Mouse (Mus musculus): ENCODE data around the gene Adarb2. TPM values are rescaled to one million over a fixed set of nuclear protein-coding genes. Genes with fewer than 3 reads are reported as not detected.

Gene Adarb2
- total and polyA plus RNA-seq, 3 experiments, result not detected

- no peak overlapping the region for H3K4me3 ChIP-seq
- no peak for DNase-seq
- H3K27me3 ChIP-seq (ENCODE audit: control insufficient read depth, insufficient read depth, low read length), result no peaks in the 10 kb centered on the region
- WGBS, result 67% methylated on average over 8 of the region's 8 CpGs
- TF ChIP-seq POLR2A (IDR thresholded peaks at IDR 0.05; ENCODE audit: insufficient read depth, low read depth, low read length), result no peak
- TF ChIP-seq CTCF (IDR thresholded peaks at IDR 0.05), result no peak
- TF ChIP-seq EP300 (IDR thresholded peaks at IDR 0.05; ENCODE audit: insufficient read depth, low read depth, low read length), result no peak
- H3K4me1 ChIP-seq (ENCODE audit: control insufficient read depth, insufficient read depth, low read length), result no peaks in the 10 kb centered on the region
- intact Hi-C loops (cut with DNase I), result no loop called here
- no peak overlapping the region for H3K27ac ChIP-seq
- H3K9ac ChIP-seq (ENCODE audit: low read depth, low read length), result no peak overlapping the region
- H3K79me2 ChIP-seq (replicated peaks; ENCODE audit: control insufficient read depth, insufficient read depth, low read length), result no peaks in the 10 kb centered on the region
- no peaks in the 10 kb centered on the region for H3K36me3 ChIP-seq (ENCODE audit: control insufficient read depth, insufficient read depth, low read length)
These were observed 245.7 kb downstream of the Adarb2 start for GRCm38 (mm10) chr13:8448192-8448879.

GRCm38 (mm10) chr13:8451581-8451980, 248.9 kb downstream of the Adarb2 start:
- Histone ChIP-seq H3K36me3 (ENCODE audit: control insufficient read depth, insufficient read depth, low read length) (no peaks in the 10 kb centered on the region), H3K4me3 (no peak overlapping the region), H3K79me2 (replicated peaks; ENCODE audit: control insufficient read depth, insufficient read depth, low read length) (no peaks in the 10 kb centered on the region), H3K27me3 (ENCODE audit: control insufficient read depth, insufficient read depth, low read length) (no peaks in the 10 kb centered on the region), H3K9ac (ENCODE audit: low read depth, low read length) (no peak overlapping the region), H3K4me1 (ENCODE audit: control insufficient read depth, insufficient read depth, low read length) (no peaks in the 10 kb centered on the region), H3K27ac (no peak overlapping the region)
- DNase-seq, result no peak
- TF ChIP-seq EP300 (IDR thresholded peaks at IDR 0.05; ENCODE audit: insufficient read depth, low read depth, low read length), result no peak
- no peak for TF ChIP-seq POLR2A (IDR thresholded peaks at IDR 0.05; ENCODE audit: insufficient read depth, low read depth, low read length)
- no peak for TF ChIP-seq CTCF (IDR thresholded peaks at IDR 0.05)
- 81% methylated on average over 4 of the region's 4 CpGs for WGBS
- intact Hi-C loops (cut with DNase I), result no loop called here

- WGBS, result 47% methylated on average over 3 of the region's 3 CpGs
- Histone ChIP-seq H3K27me3 (ENCODE audit: control insufficient read depth, insufficient read depth, low read length) (no peaks in the 10 kb centered on the region), H3K4me1 (ENCODE audit: control insufficient read depth, insufficient read depth, low read length) (no peaks in the 10 kb centered on the region), H3K4me3 (no peak overlapping the region), H3K27ac (no peak overlapping the region), H3K79me2 (replicated peaks; ENCODE audit: control insufficient read depth, insufficient read depth, low read length) (no peaks in the 10 kb centered on the region), H3K9ac (ENCODE audit: low read depth, low read length) (no peak overlapping the region), H3K36me3 (ENCODE audit: control insufficient read depth, insufficient read depth, low read length) (no peaks in the 10 kb centered on the region)
- TF ChIP-seq POLR2A (IDR thresholded peaks at IDR 0.05; ENCODE audit: insufficient read depth, low read depth, low read length) (no peak), EP300 (IDR thresholded peaks at IDR 0.05; ENCODE audit: insufficient read depth, low read depth, low read length) (no peak), CTCF (IDR thresholded peaks at IDR 0.05) (no peak)
- intact Hi-C loops (cut with DNase I), result no loop called here
- no peak for DNase-seq
These were observed 254.2 kb downstream of the Adarb2 start for GRCm38 (mm10) chr13:8456886-8457285.

GRCm38 (mm10) chr13:8457831-8458230, 255.2 kb downstream of the Adarb2 start:
- WGBS, result 55% methylated on average over 3 of the region's 3 CpGs
- H3K27me3 ChIP-seq (ENCODE audit: control insufficient read depth, insufficient read depth, low read length), result no peaks in the 10 kb centered on the region
- H3K79me2 ChIP-seq (replicated peaks; ENCODE audit: control insufficient read depth, insufficient read depth, low read length), result no peaks in the 10 kb centered on the region
- H3K9ac ChIP-seq (ENCODE audit: low read depth, low read length), result no peak overlapping the region
- H3K4me1 ChIP-seq (ENCODE audit: control insufficient read depth, insufficient read depth, low read length), result no peaks in the 10 kb centered on the region
- no peak overlapping the region for H3K27ac ChIP-seq
- no peaks in the 10 kb centered on the region for H3K36me3 ChIP-seq (ENCODE audit: control insufficient read depth, insufficient read depth, low read length)
- intact Hi-C loops (cut with DNase I), result no loop called here
- no peak overlapping the region for H3K4me3 ChIP-seq
- DNase-seq, result no peak
- no peak for TF ChIP-seq EP300 (IDR thresholded peaks at IDR 0.05; ENCODE audit: insufficient read depth, low read depth, low read length)
- no peak for TF ChIP-seq CTCF (IDR thresholded peaks at IDR 0.05)
- TF ChIP-seq POLR2A (IDR thresholded peaks at IDR 0.05; ENCODE audit: insufficient read depth, low read depth, low read length), result no peak

- intact Hi-C loops (cut with DNase I), result no loop called here
- Histone ChIP-seq H3K27me3 (ENCODE audit: control insufficient read depth, insufficient read depth, low read length) (no peaks in the 10 kb centered on the region), H3K27ac (no peak overlapping the region), H3K4me3 (no peak overlapping the region), H3K4me1 (ENCODE audit: control insufficient read depth, insufficient read depth, low read length) (no peaks in the 10 kb centered on the region), H3K9ac (ENCODE audit: low read depth, low read length) (no peak overlapping the region), H3K36me3 (ENCODE audit: control insufficient read depth, insufficient read depth, low read length) (no peaks in the 10 kb centered on the region), H3K79me2 (replicated peaks; ENCODE audit: control insufficient read depth, insufficient read depth, low read length) (no peaks in the 10 kb centered on the region)
- TF ChIP-seq EP300 (IDR thresholded peaks at IDR 0.05; ENCODE audit: insufficient read depth, low read depth, low read length) (no peak), POLR2A (IDR thresholded peaks at IDR 0.05; ENCODE audit: insufficient read depth, low read depth, low read length) (no peak), CTCF (IDR thresholded peaks at IDR 0.05) (no peak)
- DNase-seq, result no peak
- WGBS, result 72% methylated on average over 12 of the region's 12 CpGs
These were observed 265.1 kb downstream of the Adarb2 start for GRCm38 (mm10) chr13:8467591-8468366.

GRCm38 (mm10) chr13:8476237-8476636, 273.6 kb downstream of the Adarb2 start:
- no peak for TF ChIP-seq POLR2A (IDR thresholded peaks at IDR 0.05; ENCODE audit: insufficient read depth, low read depth, low read length)
- no peak for TF ChIP-seq EP300 (IDR thresholded peaks at IDR 0.05; ENCODE audit: insufficient read depth, low read depth, low read length)
- no peak for TF ChIP-seq CTCF (IDR thresholded peaks at IDR 0.05)
- Histone ChIP-seq H3K79me2 (replicated peaks; ENCODE audit: control insufficient read depth, insufficient read depth, low read length) (no peaks in the 10 kb centered on the region), H3K4me1 (ENCODE audit: control insufficient read depth, insufficient read depth, low read length) (no peaks in the 10 kb centered on the region), H3K9ac (ENCODE audit: low read depth, low read length) (no peak overlapping the region), H3K27ac (no peak overlapping the region), H3K36me3 (ENCODE audit: control insufficient read depth, insufficient read depth, low read length) (no peaks in the 10 kb centered on the region), H3K27me3 (ENCODE audit: control insufficient read depth, insufficient read depth, low read length) (no peaks in the 10 kb centered on the region), H3K4me3 (no peak overlapping the region)
- DNase-seq, result no peak
- intact Hi-C loops (cut with DNase I), result no loop called here
- 66% methylated on average over 3 of the region's 3 CpGs for WGBS

Measured in heart, adult 2 months (tissue).